Mouse (Mus musculus): Measurements from ENCODE around the gene Gm42957.

DNA sequence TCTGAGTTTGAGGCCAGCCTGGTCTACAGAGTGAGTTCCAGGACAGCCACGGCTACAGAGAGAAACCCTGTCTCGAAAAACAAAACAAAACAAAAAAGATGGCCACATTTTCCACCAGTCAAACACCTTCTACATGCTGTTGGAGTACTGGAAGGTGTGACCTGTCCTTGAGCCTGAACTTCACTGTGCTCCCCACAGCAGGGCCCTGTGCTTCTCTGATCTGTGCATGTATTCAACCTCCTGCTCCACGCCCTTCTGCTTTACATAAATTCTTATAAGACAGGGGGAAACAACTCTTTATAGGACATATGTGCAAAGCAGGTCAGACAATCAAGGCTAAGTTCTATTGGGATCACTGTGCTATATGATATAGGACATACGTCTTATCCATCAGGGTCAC is 12.1 kb upstream of the Gm42957 start:
- no peak for TF ChIP-seq GATA1 (IDR thresholded peaks at IDR 0.05; ENCODE audit: low read length)
- no peak for TF ChIP-seq TAL1 (IDR thresholded peaks at IDR 0.05; ENCODE audit: low read length)

All from erythroblast, embryonic 14.5 days (primary cell).